Mouse (Mus musculus) midbrain, embryonic 13.5 days (tissue): ENCODE measurements at regions not wholly inside any gene's neighbourhood (a gene's known extent, or its start where the extent isn't known, plus 50 kb on each side); places are given as distances from the start of the nearest gene placed in this dataset.

Experiments used
- ATAC-seq: fragments of 200-750 bp; cut with Nextera tagmentation; 2 replicates; pipeline ENCODE4 v1.8.0; 2017; ENCODE audit warnings: mild to moderate bottlenecking, moderate TSS enrichment, moderate library complexity
- H3K27ac ChIP-seq: fragments of 300-500 bp; sonication (generic); 2 replicates; pipeline ENCODE4 v1.5.1; 2015; ENCODE audit warnings: inconsistent platforms, mild to moderate bottlenecking, moderate library complexity
- H3K27me3 ChIP-seq: fragments of 300-500 bp; sonication (generic); 2 replicates; pipeline ENCODE4 v1.6.1; 2015; ENCODE audit warnings: mild to moderate bottlenecking, inconsistent platforms
- H3K36me3 ChIP-seq: fragments of 300-500 bp; sonication (generic); 2 replicates; pipeline ENCODE4 v1.6.1; 2015; ENCODE audit warnings: mild to moderate bottlenecking, inconsistent platforms
- H3K4me1 ChIP-seq: fragments of 300-500 bp; sonication (generic); replicated peaks from 2 replicates; pipeline ENCODE4 v1.6.1; 2015; ENCODE audit warnings: inconsistent platforms
- H3K4me2 ChIP-seq: fragments of 300-500 bp; sonication (generic); replicated peaks from 2 replicates; pipeline ENCODE4 v1.6.1; 2015; ENCODE audit warnings: moderate library complexity, mild to moderate bottlenecking, inconsistent platforms
- H3K4me3 ChIP-seq: fragments of 300-500 bp; sonication (generic); replicated peaks from 2 replicates; pipeline ENCODE4 v1.5.1; 2015; ENCODE audit warnings: mild to moderate bottlenecking, inconsistent platforms
- H3K9ac ChIP-seq: fragments of 300-500 bp; sonication (generic); replicated peaks from 2 replicates; pipeline ENCODE4 v1.6.1; 2015; ENCODE audit warnings: mild to moderate bottlenecking, inconsistent platforms
- H3K9me3 ChIP-seq: fragments of 300-500 bp; sonication (generic); 2 replicates; pipeline ENCODE4 v1.6.1; 2016; ENCODE audit warnings: mild to moderate bottlenecking, inconsistent platforms
- WGBS: fragments of 180-500 bp; shearing (Covaris S2); methylation state at CpG from one replicate; pipeline ENCODE4 v1.1.7; 2015; 5-methylcytosine and 5-hydroxymethylcytosine counted together

GRCm38 (mm10) chr13:72023666-72024065 lies 60.1 kb upstream of the Irx1 start:
- Histone ChIP-seq H3K9me3 (peaks cover 4% of the 10 kb centered on the region; the same call in 1 of the 2 replicates), H3K4me2 (no peak overlapping the region), H3K27ac (no peak overlapping the region), H3K9ac (no peak overlapping the region), H3K4me1 (peaks cover 17% of the 10 kb centered on the region), H3K4me3 (no peak overlapping the region), H3K27me3 (peaks cover 8% of the 10 kb centered on the region), H3K36me3 (no peaks in the 10 kb centered on the region)
- WGBS: 78% methylated on average over 5 of the region's 5 CpGs
- no peak for ATAC-seq

- Histone ChIP-seq H3K27me3 (no peaks in the 10 kb centered on the region), H3K4me3 (no peak overlapping the region), H3K36me3 (no peaks in the 10 kb centered on the region), H3K4me1 (no peaks in the 10 kb centered on the region), H3K27ac (no peak overlapping the region), H3K9me3 (no peaks in the 10 kb centered on the region), H3K4me2 (no peak overlapping the region), H3K9ac (no peak overlapping the region)
- no peak for ATAC-seq
- 91% methylated on average over 5 of the region's 5 CpGs for WGBS
These were observed 80.5 kb upstream of the Irx1 start for GRCm38 (mm10) chr13:72043930-72044470.

GRCm38 (mm10) chr13:72056469-72056868 lies 92.9 kb upstream of the Irx1 start:
- 86% methylated on average over 3 of the region's 3 CpGs for WGBS
- no peak for ATAC-seq

GRCm38 (mm10) chr13:72061659-72062058 lies 98.1 kb upstream of the Irx1 start:
- Histone ChIP-seq H3K27ac (no peak overlapping the region), H3K9me3 (no peaks in the 10 kb centered on the region), H3K27me3 (0 out of 2 replicates have a peak, but pooled peaks cover 5% of the 10 kb centered on the region), H3K4me3 (no peak overlapping the region), H3K4me2 (no peak overlapping the region), H3K36me3 (no peaks in the 10 kb centered on the region), H3K4me1 (peaks cover 28% of the 10 kb centered on the region), H3K9ac (no peak overlapping the region)
- WGBS: 18% methylated on average over 6 of the region's 6 CpGs
- ATAC-seq: peak; percentile 62; the same call in 1 of the 2 replicates

More at GRCm38 (mm10) chr13:72056469-72056868, 92.9 kb upstream of the Irx1 start:
- Histone ChIP-seq H3K4me1 (peaks cover 6% of the 10 kb centered on the region), H3K36me3 (no peaks in the 10 kb centered on the region), H3K9me3 (no peaks in the 10 kb centered on the region), H3K27me3 (0 out of 2 replicates have a peak, but pooled peaks cover 5% of the 10 kb centered on the region), H3K27ac (no peak overlapping the region), H3K9ac (no peak overlapping the region), H3K4me3 (no peak overlapping the region), H3K4me2 (no peak overlapping the region)

DNA sequence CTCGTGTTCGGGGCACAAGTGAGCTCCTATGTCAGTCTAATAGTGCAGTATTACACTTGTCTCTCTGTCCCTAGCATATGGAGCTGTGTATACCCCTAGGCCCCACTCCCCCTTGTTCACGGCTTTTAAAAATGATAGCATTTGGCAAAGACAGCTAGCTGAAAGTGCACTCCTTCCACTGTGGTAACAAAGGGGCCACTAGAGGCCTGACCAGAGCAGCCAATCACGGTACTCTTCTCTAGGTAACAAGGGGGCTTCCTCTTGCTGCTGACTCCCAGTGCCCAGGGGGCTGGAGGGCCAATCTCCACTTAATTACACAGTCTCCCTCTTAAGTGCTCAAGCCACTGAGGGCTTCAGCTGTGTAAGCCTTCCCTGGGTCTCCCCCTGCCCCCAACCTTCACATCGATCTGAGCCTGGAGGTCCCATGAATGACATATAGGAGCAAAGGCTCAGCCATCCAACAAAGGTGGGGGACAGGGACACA lies 99.8 kb upstream of the Irx1 start:
- no peaks in the 10 kb centered on the region for H3K9me3 ChIP-seq
- H3K9ac ChIP-seq: 0 out of 2 replicates have a peak overlapping the region, but pooled peaks have one; percentile 23
- H3K4me1 ChIP-seq: peaks cover 28% of the 10 kb centered on the region
- no peak overlapping the region for H3K4me2 ChIP-seq
- WGBS: 21% methylated on average over 5 of the region's 5 CpGs
- H3K27ac ChIP-seq: peak overlapping the region; percentile 45
- no peaks in the 10 kb centered on the region for H3K36me3 ChIP-seq
- no peak overlapping the region for H3K4me3 ChIP-seq
- ATAC-seq: peak; percentile 85
- 0 out of 2 replicates have a peak, but pooled peaks cover 5% of the 10 kb centered on the region for H3K27me3 ChIP-seq

DNA sequence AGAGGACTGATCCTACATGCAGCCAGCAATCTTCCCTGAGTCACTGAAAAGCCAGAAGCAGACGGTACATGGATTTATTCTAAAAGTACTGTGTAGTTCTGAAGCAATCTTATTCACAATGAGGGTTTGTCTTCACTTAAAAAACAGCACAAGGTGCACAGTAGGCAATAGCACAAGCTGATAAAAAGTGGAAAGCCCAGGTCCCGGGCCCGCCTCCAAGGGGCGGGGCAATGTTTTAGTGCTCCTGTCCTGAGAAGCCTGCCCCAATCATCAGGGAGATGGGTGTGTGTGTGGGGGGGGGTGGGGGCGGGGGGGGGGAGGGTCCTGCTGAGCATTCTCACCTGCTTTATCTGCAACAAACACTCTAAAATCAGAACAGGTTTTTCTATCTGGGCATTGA lies 133.1 kb upstream of the Irx1 start:
- no peak overlapping the region for H3K4me3 ChIP-seq
- no peak overlapping the region for H3K27ac ChIP-seq
- no peak for ATAC-seq
- H3K4me1 ChIP-seq: peaks cover 6% of the 10 kb centered on the region
- H3K27me3 ChIP-seq: no peaks in the 10 kb centered on the region
- no peaks in the 10 kb centered on the region for H3K9me3 ChIP-seq
- H3K36me3 ChIP-seq: no peaks in the 10 kb centered on the region
- 58% methylated on average over 4 of the region's 5 CpGs for WGBS
- no peak overlapping the region for H3K9ac ChIP-seq
- no peak overlapping the region for H3K4me2 ChIP-seq

GRCm38 (mm10) chr13:72097268-72097667 lies 133.7 kb upstream of the Irx1 start:
- WGBS: 44% methylated on average over 8 of the region's 8 CpGs
- Histone ChIP-seq H3K9ac (no peak overlapping the region), H3K27ac (no peak overlapping the region), H3K4me3 (no peak overlapping the region), H3K9me3 (no peaks in the 10 kb centered on the region), H3K36me3 (no peaks in the 10 kb centered on the region), H3K4me2 (no peak overlapping the region), H3K4me1 (peaks cover 6% of the 10 kb centered on the region), H3K27me3 (no peaks in the 10 kb centered on the region)
- 0 out of 2 replicates have a peak, but pooled peaks have one; percentile 30 for ATAC-seq

DNA sequence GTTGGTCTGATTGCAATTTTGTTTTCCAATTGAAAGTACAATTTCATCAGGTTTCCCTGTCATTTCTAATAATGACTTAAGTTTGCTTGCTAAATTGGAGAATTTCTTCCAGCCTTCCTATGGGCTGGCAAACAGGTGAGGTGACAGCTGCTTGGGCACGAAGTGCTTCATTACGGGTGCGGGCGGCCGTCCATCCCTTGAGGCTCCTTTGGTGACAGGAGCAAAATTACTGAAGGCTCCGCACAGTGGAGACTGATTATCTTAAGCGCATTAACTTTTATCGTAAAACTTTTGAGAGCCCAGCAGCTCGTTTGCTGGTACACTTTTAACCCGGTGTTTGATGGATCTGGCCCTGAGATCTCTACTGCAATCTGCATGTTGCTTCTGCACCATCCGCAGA lies 134.3 kb upstream of the Irx1 start:
- ATAC-seq: no peak
- 71% methylated on average over 11 of the region's 11 CpGs for WGBS
- Histone ChIP-seq H3K27ac (no peak overlapping the region), H3K4me2 (no peak overlapping the region), H3K9me3 (no peaks in the 10 kb centered on the region), H3K4me3 (no peak overlapping the region), H3K9ac (no peak overlapping the region), H3K27me3 (no peaks in the 10 kb centered on the region), H3K4me1 (peaks cover 6% of the 10 kb centered on the region), H3K36me3 (no peaks in the 10 kb centered on the region)

DNA sequence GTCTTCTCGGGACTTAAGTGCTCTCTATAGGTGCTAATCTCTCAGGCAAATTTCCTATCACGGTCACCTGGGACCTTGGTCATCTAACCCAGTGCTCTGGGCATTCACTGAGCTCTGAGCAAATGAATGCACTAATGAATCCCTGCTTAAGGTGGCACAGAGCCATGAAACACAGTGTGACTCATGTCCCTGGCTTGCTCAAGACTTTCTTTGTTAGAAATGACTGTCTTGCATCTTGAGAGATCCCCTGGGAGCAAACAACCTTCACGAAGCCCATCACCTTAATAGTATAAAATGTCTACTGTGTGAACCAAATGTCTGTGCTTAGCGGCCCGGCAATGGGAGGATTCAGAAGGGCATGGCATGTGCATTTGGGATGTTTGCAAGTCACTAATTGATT lies 137.2 kb upstream of the Irx1 start:
- Histone ChIP-seq H3K4me2 (no peak overlapping the region), H3K36me3 (no peaks in the 10 kb centered on the region), H3K27me3 (no peaks in the 10 kb centered on the region), H3K27ac (no peak overlapping the region), H3K4me1 (peaks cover 6% of the 10 kb centered on the region), H3K9ac (no peak overlapping the region), H3K4me3 (no peak overlapping the region), H3K9me3 (no peaks in the 10 kb centered on the region)
- no peak for ATAC-seq
- 70% methylated on average over 5 of the region's 5 CpGs for WGBS

- no peak overlapping the region for H3K4me3 ChIP-seq
- no peaks in the 10 kb centered on the region for H3K4me1 ChIP-seq
- H3K36me3 ChIP-seq: no peaks in the 10 kb centered on the region
- peaks cover 2% of the 10 kb centered on the region; the same call in 1 of the 2 replicates for H3K27me3 ChIP-seq
- H3K9me3 ChIP-seq: no peaks in the 10 kb centered on the region
- ATAC-seq: no peak
- no peak overlapping the region for H3K9ac ChIP-seq
- H3K4me2 ChIP-seq: no peak overlapping the region
- WGBS: 84% methylated on average over 1 of the region's 1 CpGs
- H3K27ac ChIP-seq: no peak overlapping the region
These were observed 145.1 kb upstream of the Irx1 start for GRCm38 (mm10) chr13:72108666-72109065.

- WGBS: 87% methylated on average over 4 of the region's 4 CpGs
These were observed 150.4 kb upstream of the Irx1 start for GRCm38 (mm10) chr13:72113942-72114341.

DNA sequence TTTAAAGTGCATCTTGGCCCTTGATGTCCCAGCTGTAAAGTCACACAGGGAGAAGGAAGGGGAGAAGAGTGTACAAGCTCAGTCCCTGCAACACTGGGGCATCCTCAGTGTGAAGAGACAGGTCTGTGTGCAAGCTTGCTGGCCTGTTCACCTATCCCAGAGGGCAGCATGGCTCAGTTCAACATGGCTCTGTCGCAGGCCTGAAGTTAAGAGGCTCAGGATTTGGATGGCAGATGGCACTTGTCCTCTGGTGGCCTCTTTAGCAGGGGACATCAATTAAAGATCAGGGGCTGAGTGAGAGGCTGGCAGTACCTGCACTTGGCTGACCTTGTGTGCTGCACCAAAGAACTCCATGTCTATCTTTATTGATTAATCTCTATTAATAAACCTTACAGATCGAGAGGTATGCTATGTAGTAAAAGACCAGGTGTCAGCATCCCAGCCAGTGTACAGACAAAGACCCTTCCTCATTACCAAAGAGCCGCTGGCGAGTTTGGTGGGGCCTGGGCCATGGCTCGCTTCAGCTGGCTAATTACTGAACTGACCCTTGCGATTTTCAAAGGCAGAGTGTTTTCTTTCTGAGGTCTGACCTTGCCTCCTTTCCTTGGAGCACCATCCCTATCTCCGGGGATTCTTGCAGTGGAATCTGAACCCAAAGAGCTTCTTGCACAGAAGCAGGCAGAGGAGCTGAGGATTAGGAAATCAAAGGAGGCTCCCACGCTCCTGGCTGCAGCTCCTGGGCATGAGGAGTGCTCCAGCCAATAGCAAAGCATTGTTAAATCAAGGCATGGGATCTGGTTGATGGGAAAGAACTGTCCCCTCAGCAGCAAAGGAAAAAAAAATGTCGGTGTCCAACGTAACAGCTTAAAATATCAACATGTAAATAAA lies 151.5 kb upstream of the Irx1 start:
- Histone ChIP-seq H3K4me1 (peaks cover 16% of the 10 kb centered on the region), H3K27me3 (peaks cover 27% of the 10 kb centered on the region), H3K9me3 (no peaks in the 10 kb centered on the region), H3K4me3 (no peak overlapping the region), H3K27ac (no peak overlapping the region), H3K36me3 (no peaks in the 10 kb centered on the region), H3K4me2 (no peak overlapping the region; the same call in 1 of the 2 replicates), H3K9ac (no peak overlapping the region)
- 16% methylated on average over 10 of the region's 10 CpGs for WGBS
- ATAC-seq: 0 out of 2 replicates have a peak, but pooled peaks have one; percentile 45

More at GRCm38 (mm10) chr13:72113942-72114341, 150.4 kb upstream of the Irx1 start:
- no peak overlapping the region for H3K4me3 ChIP-seq
- H3K9me3 ChIP-seq: no peaks in the 10 kb centered on the region
- H3K4me1 ChIP-seq: peaks cover 16% of the 10 kb centered on the region
- H3K9ac ChIP-seq: no peak overlapping the region
- ATAC-seq: no peak
- H3K27ac ChIP-seq: no peak overlapping the region
- H3K4me2 ChIP-seq: no peak overlapping the region
- H3K27me3 ChIP-seq: peaks cover 20% of the 10 kb centered on the region
- H3K36me3 ChIP-seq: no peaks in the 10 kb centered on the region
